Mouse (Mus musculus) heart, adult 2 months (tissue): Measurements from ENCODE around the gene Tmem79. TPM values are rescaled to one million over a fixed set of nuclear protein-coding genes. Genes with fewer than 3 reads are reported as not detected.

Experiments
- DNase-seq, 2 experiments: peaks; one replicate each; pipeline ENCODE4 v3.0.0; 2021
- H3K27ac ChIP-seq: fragments of 200-600 bp; 2 replicates; pipeline ENCODE4 v1.8.1; 2022
- H3K27me3 ChIP-seq: fragments of 200-500 bp; 2 replicates; pipeline ENCODE4 v1.6.1; 2012; ENCODE audit warnings: mild to moderate bottlenecking, low read length, inconsistent platforms, mixed read lengths; ENCODE audit not compliant: control insufficient read depth, insufficient read depth
- H3K36me3 ChIP-seq: fragments of 200-500 bp; 2 replicates; pipeline ENCODE4 v1.6.1; 2012; ENCODE audit warnings: low read length, inconsistent platforms; ENCODE audit not compliant: control insufficient read depth, insufficient read depth
- H3K4me1 ChIP-seq: fragments of 200-500 bp; 2 replicates; pipeline ENCODE4 v1.6.1; 2011; ENCODE audit warnings: low read length; ENCODE audit not compliant: control insufficient read depth, insufficient read depth
- H3K4me3 ChIP-seq: fragments of 200-600 bp; 2 replicates; pipeline ENCODE4 v1.8.1; 2022
- H3K79me2 ChIP-seq: fragments of 200-500 bp; replicated peaks from 2 replicates; pipeline ENCODE4 v1.6.1; 2012; ENCODE audit warnings: mild to moderate bottlenecking, inconsistent platforms, low read length, moderate library complexity, mixed read lengths; ENCODE audit not compliant: control insufficient read depth, insufficient read depth
- H3K9ac ChIP-seq: fragments of 200-500 bp; 2 replicates; pipeline ENCODE4 v1.6.1; 2012; ENCODE audit warnings: low read depth, mild to moderate bottlenecking, control low read depth, inconsistent platforms, low read length, mixed read lengths
- CTCF ChIP-seq: fragments of 200-600 bp; IDR thresholded peaks from 2 replicates; pipeline ENCODE4 v1.8.1; 2022; ENCODE audit warnings: antibody characterized with exemption, mild to moderate bottlenecking, moderate library complexity
- EP300 ChIP-seq: fragments of 200-500 bp; IDR thresholded peaks from 2 replicates; pipeline ENCODE4 v1.6.1; 2011; ENCODE audit warnings: low read depth, low read length, control low read depth; ENCODE audit not compliant: insufficient read depth
- POLR2A ChIP-seq: fragments of 200-500 bp; IDR thresholded peaks from 2 replicates; pipeline ENCODE4 v1.6.1; 2011; ENCODE audit warnings: mild to moderate bottlenecking, low read depth, low read length, control low read depth; ENCODE audit not compliant: insufficient read depth
- WGBS: fragments of 180-500 bp; shearing (Covaris S2); methylation state at CpG from one replicate; pipeline ENCODE4 v1.1.7; 2018; 5-methylcytosine and 5-hydroxymethylcytosine counted together
- intact Hi-C: fragments of 180-260 bp; cut with DNase I; formaldehyde crosslinking; loops from one replicate; pipeline ENCODE4 v1.15.1; 2025
- polyA plus RNA-seq: library from polyadenylated mRNA; depleted of rRNA; stranded (reverse); fragments of >200 nt; gene quantifications from 2 replicates; pipeline ENCODE4 v1.2.3, GENCODE M21; 2012
- total RNA-seq, 2 experiments: library from RNA; stranded (reverse); gene quantifications; 2 replicates each; pipeline ENCODE4 v1.2.3; 2021

The Tmem79 gene
- total and polyA plus RNA-seq, 3 experiments = 1.6 to 3.5 (median 1.7) TPM

GRCm38 (mm10) chr3:88334902-88335435 is 979 bp downstream of the Tmem79 start:
- Histone ChIP-seq H3K9ac (no peak overlapping the region), H3K4me3 (peak overlapping the region; percentile 85), H3K79me2 (no peaks in the 10 kb centered on the region; the same call in 1 of the 2 replicates), H3K36me3 (no peaks in the 10 kb centered on the region), H3K27me3 (no peaks in the 10 kb centered on the region), H3K4me1 (peaks cover 6% of the 10 kb centered on the region), H3K27ac (peak overlapping the region; percentile 99)
- no peak for DNase-seq
- WGBS = 31% methylated on average over 3 of the region's 3 CpGs
- intact Hi-C loops = loop anchor here (5.0 kb wide), 1 partner anchor 38 kb away; the partner anchor contains the start of genes Cct3 and Tsacc
- no peak for TF ChIP-seq POLR2A
- TF ChIP-seq EP300 = no peak
- no peak for TF ChIP-seq CTCF

GRCm38 (mm10) chr3:88334029-88334658 is 1.8 kb downstream of the Tmem79 start:
- H3K27me3 ChIP-seq = no peaks in the 10 kb centered on the region
- no peak overlapping the region for H3K9ac ChIP-seq
- no peak overlapping the region for H3K27ac ChIP-seq
- H3K4me3 ChIP-seq = no peak overlapping the region
- peaks cover 5% of the 10 kb centered on the region for H3K4me1 ChIP-seq
- intact Hi-C loops = no loop called here
- no peaks in the 10 kb centered on the region for H3K36me3 ChIP-seq
- H3K79me2 ChIP-seq = no peaks in the 10 kb centered on the region
- WGBS = 63% methylated on average over 12 of the region's 12 CpGs
- TF ChIP-seq CTCF = no peak
- no peak for TF ChIP-seq POLR2A
- no peak for TF ChIP-seq EP300
- no peak for DNase-seq

DNA sequence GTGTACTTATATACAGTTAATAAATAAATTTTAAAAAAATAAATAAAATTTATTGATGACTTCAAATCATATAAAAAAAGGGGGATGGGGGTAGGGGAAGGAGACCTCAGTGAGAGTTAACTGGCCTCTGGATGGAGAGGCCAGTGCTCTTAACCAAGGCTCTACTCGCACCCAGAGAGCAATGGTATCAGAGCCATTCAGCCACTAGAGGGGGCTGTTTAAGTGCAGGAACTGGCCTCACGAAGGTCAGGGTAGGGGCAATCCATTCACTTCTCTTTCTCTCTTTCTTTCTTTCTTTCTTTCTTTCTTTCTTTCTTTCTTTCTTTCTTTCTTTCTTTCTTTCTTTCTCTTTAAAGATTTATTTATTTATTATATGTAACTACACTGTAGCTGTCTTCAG is 4.7 kb downstream of the Tmem79 start:
- H3K79me2 ChIP-seq = no peaks in the 10 kb centered on the region
- H3K27me3 ChIP-seq = no peaks in the 10 kb centered on the region
- 31% methylated on average over 2 of the region's 2 CpGs for WGBS
- no peaks in the 10 kb centered on the region for H3K36me3 ChIP-seq
- no peak overlapping the region for H3K9ac ChIP-seq
- no peak for DNase-seq
- no peak overlapping the region for H3K4me3 ChIP-seq
- H3K27ac ChIP-seq = no peak overlapping the region
- no peaks in the 10 kb centered on the region for H3K4me1 ChIP-seq
- intact Hi-C loops = no loop called here
- peak; percentile 83 for TF ChIP-seq CTCF
- no peak for TF ChIP-seq EP300
- no peak for TF ChIP-seq POLR2A

DNA sequence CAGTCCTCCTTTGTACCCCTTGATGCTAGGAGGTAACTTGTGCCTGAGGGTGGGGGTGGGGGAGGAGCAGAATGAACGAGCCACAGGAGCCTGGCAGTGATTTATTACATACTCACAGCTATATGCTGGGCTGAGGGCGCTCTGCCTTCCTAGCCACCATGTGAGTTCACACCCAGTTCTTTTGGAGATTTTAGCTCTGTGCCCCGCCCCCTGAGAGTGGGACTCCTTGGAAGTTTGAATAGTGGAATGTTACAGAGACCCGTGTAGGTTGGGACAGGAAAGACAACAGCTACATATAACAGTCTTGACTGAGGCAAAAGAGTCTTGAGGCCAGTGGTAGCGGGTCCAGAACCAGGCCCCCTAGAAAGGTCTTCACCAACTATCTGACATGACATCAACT is 7.0 kb downstream of the Tmem79 start:
- no peaks in the 10 kb centered on the region for H3K79me2 ChIP-seq
- WGBS = 81% methylated on average over 5 of the region's 5 CpGs
- intact Hi-C loops = no loop called here
- H3K36me3 ChIP-seq = no peaks in the 10 kb centered on the region
- no peak overlapping the region for H3K4me3 ChIP-seq
- DNase-seq = no peak
- TF ChIP-seq EP300 = no peak
- TF ChIP-seq POLR2A = no peak
- TF ChIP-seq CTCF = no peak
- H3K9ac ChIP-seq = no peak overlapping the region
- H3K27me3 ChIP-seq = no peaks in the 10 kb centered on the region
- H3K4me1 ChIP-seq = peaks cover 3% of the 10 kb centered on the region
- no peak overlapping the region for H3K27ac ChIP-seq

DNA sequence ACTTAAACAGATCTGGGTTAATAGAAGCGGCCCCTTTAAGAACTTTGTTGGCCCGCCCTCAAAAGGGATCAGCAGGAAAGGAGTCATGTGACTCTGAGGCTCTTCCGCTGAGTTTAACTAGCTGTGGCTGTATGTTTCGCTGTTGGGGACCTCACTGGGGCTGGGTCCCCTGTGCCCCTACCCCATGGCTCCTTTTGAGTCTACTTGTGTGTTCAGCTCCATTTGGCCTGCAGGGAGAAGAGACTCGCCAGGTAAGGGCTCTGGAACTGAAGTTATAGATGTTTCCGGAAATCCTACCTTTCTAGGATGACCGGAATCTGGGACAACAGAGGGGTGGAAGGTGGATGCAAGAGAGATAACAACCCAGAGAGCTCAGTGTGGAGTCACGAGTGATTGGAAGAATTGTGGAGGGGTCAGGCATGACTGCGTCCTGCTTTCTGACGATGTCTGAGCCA is 11.0 kb downstream of the Tmem79 start, which contains the start of gene Glmp:
Gene Glmp, plus strand, starts transcription at position 73 of the 455 bp plus-strand sequence.
- intact Hi-C loops = no loop called here
- peaks cover 3% of the 10 kb centered on the region for H3K4me1 ChIP-seq
- WGBS = 0% methylated on average over 10 of the region's 10 CpGs
- H3K4me3 ChIP-seq = peak within 1 kb of the TSS; percentile 93
- H3K27me3 ChIP-seq = no peaks in the 10 kb centered on the region
- H3K36me3 ChIP-seq = no peaks in the 10 kb centered on the region
- peak within 1 kb of the TSS; percentile 86 for H3K27ac ChIP-seq
- TF ChIP-seq EP300 = no peak
- peak; percentile 90 for TF ChIP-seq POLR2A
- TF ChIP-seq CTCF = no peak
- H3K9ac ChIP-seq = peak within 1 kb of the TSS; percentile 92
- DNase-seq = peak; percentile 73 to 75
- no peaks in the 10 kb centered on the region for H3K79me2 ChIP-seq

- TF ChIP-seq EP300 (no peak), CTCF (no peak), POLR2A (no peak)
- Histone ChIP-seq H3K27me3 (no peaks in the 10 kb centered on the region), H3K4me1 (peaks cover 3% of the 10 kb centered on the region), H3K9ac (no peak overlapping the region), H3K4me3 (no peak overlapping the region), H3K36me3 (peaks cover 6% of the 10 kb centered on the region), H3K27ac (no peak overlapping the region), H3K79me2 (no peaks in the 10 kb centered on the region; the same call in 1 of the 2 replicates)
- intact Hi-C loops = loop anchor here (5.0 kb wide), 1 partner anchor 38 kb away; the partner anchor contains the start of genes Smg5 and Tmem79
- DNase-seq = no peak
- WGBS = 54% methylated on average over 1 of the region's 1 CpGs
These were observed 36.8 kb downstream of the Tmem79 start for GRCm38 (mm10) chr3:88299172-88299571.
